Comparison of ENCODE assay signal across 27 mouse cellular contexts in genomic region chr2:75430161-75430940, GRCm38 (mm10).
DNase-seq lines count a peak whose midpoint lies in the region; ATAC-seq and TF ChIP-seq lines count a peak whose summit lies in the region.
"Had no signal": no experiment of that assay in that cellular context is flagged by ENCODE, and none has a peak within 500 bp of the region (broad histone marks: within the 10 kb centered on the region; RNA-seq: fewer than 3 reads in every experiment).

No protein-coding gene starts in this region.

- H3K9ac ChIP-seq in midbrain, embryonic 11.5 days (ENCODE audit: low read length), result no peak overlapping the region
- H3K9ac ChIP-seq in midbrain, postnatal 0 days (replicated peaks; ENCODE audit: low read length, poor library complexity, severe bottlenecking), result no peak overlapping the region
- H3K9ac ChIP-seq: embryonic facial prominence, embryonic 13.5 days; embryonic facial prominence, embryonic 15.5 days; forebrain, embryonic 12.5 days had no signal

- no peak overlapping the region for H3K4me2 ChIP-seq in midbrain, embryonic 11.5 days
- no peak overlapping the region for H3K4me2 ChIP-seq in midbrain, postnatal 0 days (ENCODE audit: low read depth, low read length, poor library complexity, severe bottlenecking)
- H3K4me2 ChIP-seq: embryonic facial prominence, embryonic 13.5 days; embryonic facial prominence, embryonic 15.5 days; forebrain, embryonic 12.5 days had no signal

- no peak overlapping the region for H3K27ac ChIP-seq in midbrain, embryonic 11.5 days (ENCODE audit: low read depth, low read length)
- no peak overlapping the region for H3K27ac ChIP-seq in midbrain, postnatal 0 days (ENCODE audit: low read depth, low read length)
- H3K27ac ChIP-seq: embryonic facial prominence, embryonic 13.5 days; embryonic facial prominence, embryonic 15.5 days; forebrain, embryonic 10.5 days; forebrain, embryonic 12.5 days had no signal

- H3K4me1 ChIP-seq in midbrain, embryonic 11.5 days (ENCODE audit: control insufficient read depth, insufficient read depth, low read length), result peaks cover 2% of the 10 kb centered on the region; the same call in 1 of the 2 replicates
- H3K4me1 ChIP-seq in midbrain, postnatal 0 days (ENCODE audit: insufficient read depth, low read length), result peaks cover 2% of the 10 kb centered on the region; the same call in 1 of the 2 replicates
- H3K4me1 ChIP-seq: embryonic facial prominence, embryonic 13.5 days; embryonic facial prominence, embryonic 15.5 days had no signal

- no peak for ATAC-seq in midbrain, embryonic 11.5 days (ENCODE audit: low FRiP score)
- no peak for ATAC-seq in midbrain, postnatal 0 days (ENCODE audit: low FRiP score)
- ATAC-seq: activated CD4-positive, CD25-positive, alpha-beta regulatory T cell, adult 4 months; CD4-positive, CD25-positive, alpha-beta regulatory T cell, adult 4 months; forebrain, embryonic 14.5 days; forebrain, embryonic 16.5 days; Patski had no signal

- intact Hi-C loops in heart, postnatal 25 days (cut with DNase I), result no loop called here

- TF ChIP-seq CTCF in midbrain, postnatal 0 days (IDR thresholded peaks at IDR 0.05), result no peak

- no peaks in the 10 kb centered on the region for H3K27me3 ChIP-seq in midbrain, embryonic 11.5 days (ENCODE audit: control insufficient read depth, insufficient read depth, low read length)
- no peaks in the 10 kb centered on the region for H3K27me3 ChIP-seq in midbrain, postnatal 0 days (ENCODE audit: insufficient read depth, low read length)
- H3K27me3 ChIP-seq: CH12.LX; embryonic facial prominence, embryonic 13.5 days; forebrain, embryonic 12.5 days had no signal

- DNase-seq in heart, adult 11 months, result peak; percentile 93
- no peak for DNase-seq in heart, postnatal 25 days (ENCODE audit: low spot score)
- DNase-seq in midbrain, embryonic 11.5 days (ENCODE audit: low spot score, missing footprints), result peak; percentile 66
- DNase-seq in midbrain, postnatal 0 days (ENCODE audit: low spot score), result no peak
- no peak for DNase-seq in embryo, embryonic 10.5 days (ENCODE audit: low spot score)
- DNase-seq: adrenal gland, adult 8-10 months; adrenal gland, postnatal 14 days; adrenal gland, postnatal 36 days; B cell, adult 2 months; cerebellum, adult 11-12 months; cerebellum, adult 2 months; cerebellum, adult 9-10 months; cerebellum, postnatal 10 days; cerebellum, postnatal 25 days; embryo, embryonic 11 days had no signal

- no peaks in the 10 kb centered on the region for H3K9me3 ChIP-seq in midbrain, embryonic 11.5 days (ENCODE audit: control insufficient read depth, low read length)
- no peaks in the 10 kb centered on the region for H3K9me3 ChIP-seq in midbrain, postnatal 0 days (ENCODE audit: low read length)
- H3K9me3 ChIP-seq: embryonic facial prominence, embryonic 13.5 days; embryonic facial prominence, embryonic 15.5 days; forebrain, embryonic 10.5 days; forebrain, embryonic 12.5 days; G1E had no signal

- H3K36me3 ChIP-seq in midbrain, embryonic 11.5 days (ENCODE audit: control insufficient read depth, insufficient read depth, low read length), result no peaks in the 10 kb centered on the region
- no peaks in the 10 kb centered on the region for H3K36me3 ChIP-seq in midbrain, postnatal 0 days (ENCODE audit: insufficient read depth, low read length)
- H3K36me3 ChIP-seq: embryonic facial prominence, embryonic 13.5 days; embryonic facial prominence, embryonic 15.5 days; forebrain, embryonic 10.5 days; forebrain, embryonic 12.5 days; G1E had no signal

- WGBS in midbrain, embryonic 11.5 days, result 92% methylated on average over 4 of the region's 4 CpGs
- 87% methylated on average over 4 of the region's 4 CpGs for WGBS in midbrain, postnatal 0 days

- no peak overlapping the region for H3K4me3 ChIP-seq in midbrain, embryonic 11.5 days (ENCODE audit: low read depth, low read length)
- no peak overlapping the region for H3K4me3 ChIP-seq in midbrain, postnatal 0 days (ENCODE audit: low read depth, low read length)
- H3K4me3 ChIP-seq: embryonic facial prominence, embryonic 13.5 days; embryonic facial prominence, embryonic 15.5 days; erythroblast, embryonic 14.5 days; forebrain, embryonic 10.5 days; forebrain, embryonic 12.5 days had no signal

Comparison
In these comparisons a context has a peak if more than half of its experiments do, and no peak if none do; other contexts are left out.
1. DNase-seq: peak in heart, adult 11 months (single experiment) and midbrain, embryonic 11.5 days (single experiment); none in heart, postnatal 25 days (single experiment), midbrain, postnatal 0 days (single experiment) and embryo, embryonic 10.5 days (single experiment).